9 mouse cellular contexts compared by ENCODE assay signal in genomic region chr4:128669229-128669628, GRCm38 (mm10).
"Had no signal": no experiment of that assay in that cellular context is flagged by ENCODE, and none has a peak within 500 bp of the region (broad histone marks: within the 10 kb centered on the region; RNA-seq: fewer than 3 reads in every experiment).

No protein-coding gene starts in this region.

- H3K27me3 ChIP-seq: limb, embryonic 13.5 days; midbrain, embryonic 13.5 days; stomach, embryonic 15.5 days had no signal

- H3K4me3 ChIP-seq: limb, embryonic 13.5 days; midbrain, embryonic 13.5 days; stomach, embryonic 15.5 days had no signal

- H3K4me2 ChIP-seq: limb, embryonic 13.5 days; midbrain, embryonic 13.5 days; stomach, embryonic 15.5 days had no signal

- H3K9ac ChIP-seq: limb, embryonic 13.5 days; midbrain, embryonic 13.5 days; stomach, embryonic 15.5 days had no signal

- H3K27ac ChIP-seq: limb, embryonic 13.5 days; midbrain, embryonic 13.5 days; stomach, embryonic 15.5 days had no signal

- ATAC-seq: intestine, postnatal 0 days; midbrain, embryonic 13.5 days had no signal

- H3K9me3 ChIP-seq: limb, embryonic 13.5 days; midbrain, embryonic 13.5 days; stomach, embryonic 15.5 days had no signal

- H3K36me3 ChIP-seq: limb, embryonic 13.5 days; midbrain, embryonic 13.5 days; stomach, embryonic 15.5 days had no signal

- DNase-seq: kidney, adult 8-10 months; kidney, postnatal 25 days; lung, adult 18-20 months; right cerebral cortex, postnatal 14 days; thymus, postnatal 14 days had no signal
